Mouse (Mus musculus): ENCODE results near the gene 2210408I21Rik.
"Not testable (repeated sequence)": the region's sequence is repeated elsewhere in the genome, so short reads cannot be mapped to it uniquely, and the experiment has no call there.

2210408I21Rik gene

GRCm38 (mm10) chr13:77134931-77135620, at the start of gene 2210408I21Rik, which contains the start of gene Slf1:
TSS of gene 2210408I21Rik (plus strand) at chr13:77135540.
TSS of gene Slf1 (minus strand) at chr13:77135473.
- DNase-seq (ENCODE audit: low read depth in 2 of 2, low spot score in 2 of 2), result peak; percentile 72 to 75

GRCm38 (mm10) chr13:77092876-77093275, 42.5 kb upstream of the 2210408I21Rik start:
- DNase-seq (ENCODE audit: low read depth in 2 of 2, low spot score in 2 of 2), result not testable (repeated sequence)

- no peak for DNase-seq (ENCODE audit: low read depth in 2 of 2, low spot score in 2 of 2)
These were observed 27.6 kb upstream of the 2210408I21Rik start for GRCm38 (mm10) chr13:77107734-77108133.

GRCm38 (mm10) chr13:77118695-77119094, 16.6 kb upstream of the 2210408I21Rik start:
- no peak for DNase-seq (ENCODE audit: low read depth in 2 of 2, low spot score in 2 of 2)

GRCm38 (mm10) chr13:77125159-77125558, 10.2 kb upstream of the 2210408I21Rik start:
- no peak for DNase-seq (ENCODE audit: low read depth in 2 of 2, low spot score in 2 of 2)

- DNase-seq (ENCODE audit: low read depth in 2 of 2, low spot score in 2 of 2), result no peak
These were observed 7.1 kb upstream of the 2210408I21Rik start for GRCm38 (mm10) chr13:77128240-77128639.

GRCm38 (mm10) chr13:77131132-77131531, 4.2 kb upstream of the 2210408I21Rik start:
- DNase-seq (ENCODE audit: low read depth in 2 of 2, low spot score in 2 of 2), result no peak

- DNase-seq (ENCODE audit: low read depth in 2 of 2, low spot score in 2 of 2), result no peak
These were observed 261 bp downstream of the 2210408I21Rik start for GRCm38 (mm10) chr13:77135621-77135981.

- DNase-seq (ENCODE audit: low read depth in 2 of 2, low spot score in 2 of 2), result no peak
These were observed 5.5 kb downstream of the 2210408I21Rik start for GRCm38 (mm10) chr13:77140890-77141289.

- DNase-seq (ENCODE audit: low read depth in 2 of 2, low spot score in 2 of 2), result no peak
These were observed 42.6 kb downstream of the 2210408I21Rik start for GRCm38 (mm10) chr13:77177931-77178330.

- no peak for DNase-seq (ENCODE audit: low read depth in 2 of 2, low spot score in 2 of 2)
These were observed 55.3 kb downstream of the 2210408I21Rik start for GRCm38 (mm10) chr13:77190606-77191005.

GRCm38 (mm10) chr13:77192201-77192600, 56.9 kb downstream of the 2210408I21Rik start:
- DNase-seq (ENCODE audit: low read depth in 2 of 2, low spot score in 2 of 2), result no peak

- DNase-seq (ENCODE audit: low read depth in 2 of 2, low spot score in 2 of 2), result no peak
These were observed 73.6 kb downstream of the 2210408I21Rik start for GRCm38 (mm10) chr13:77208764-77209418.

GRCm38 (mm10) chr13:77213196-77213595, 77.9 kb downstream of the 2210408I21Rik start:
- no peak for DNase-seq (ENCODE audit: low read depth in 2 of 2, low spot score in 2 of 2)

GRCm38 (mm10) chr13:77215460-77215859, 80.1 kb downstream of the 2210408I21Rik start:
- DNase-seq (ENCODE audit: low read depth in 2 of 2, low spot score in 2 of 2), result no peak

- DNase-seq (ENCODE audit: low read depth in 2 of 2, low spot score in 2 of 2), result no peak
These were observed 82.4 kb downstream of the 2210408I21Rik start for GRCm38 (mm10) chr13:77217672-77218280.

GRCm38 (mm10) chr13:77221072-77221471, 85.7 kb downstream of the 2210408I21Rik start:
- no peak for DNase-seq (ENCODE audit: low read depth in 2 of 2, low spot score in 2 of 2)

- no peak for DNase-seq (ENCODE audit: low read depth in 2 of 2, low spot score in 2 of 2)
These were observed 121.2 kb downstream of the 2210408I21Rik start for GRCm38 (mm10) chr13:77256541-77256940.

- DNase-seq (ENCODE audit: low read depth in 2 of 2, low spot score in 2 of 2), result no peak
These were observed 127.5 kb downstream of the 2210408I21Rik start for GRCm38 (mm10) chr13:77262715-77263338.

GRCm38 (mm10) chr13:77263400-77264179, 128.2 kb downstream of the 2210408I21Rik start:
- DNase-seq (ENCODE audit: low read depth in 2 of 2, low spot score in 2 of 2), result no peak

- no peak for DNase-seq (ENCODE audit: low read depth in 2 of 2, low spot score in 2 of 2)
These were observed 129.1 kb downstream of the 2210408I21Rik start for GRCm38 (mm10) chr13:77264481-77264880.

All from CD8-positive naive resting alpha-beta T cell, adult 2 months (primary cell).